Mouse (Mus musculus) kidney, adult 2 months (tissue): ENCODE measurements at regions not wholly inside any gene's neighbourhood (a gene's known extent, or its start where the extent isn't known, plus 50 kb on each side); places are given as distances from the start of the nearest gene placed in this dataset.

Source experiments
- CTCF ChIP-seq: fragments of 200-500 bp; conservative IDR thresholded peaks from 2 replicates; pipeline ENCODE4 v1.5.1; 2011; ENCODE audit warnings: low read depth, mild to moderate bottlenecking, control low read depth, low read length, moderate library complexity, mixed read lengths; ENCODE audit not compliant: insufficient read depth, insufficient read length
- POLR2A ChIP-seq: fragments of 200-500 bp; IDR thresholded peaks from one replicate; pipeline ENCODE4 v1.6.1; 2011; ENCODE audit warnings: low read depth, low read length, control low read depth

GRCm38 (mm10) chr1:183756716-183757115 is 256.4 kb upstream of the Dusp10 start:
- TF ChIP-seq POLR2A (no peak), CTCF (no peak)
